Mouse (Mus musculus) left cerebral cortex, adult 2 months (tissue): ENCODE measurements around the gene Tns1. TPM values are rescaled to one million over a fixed set of nuclear protein-coding genes. Genes with fewer than 3 reads are reported as not detected.

ENCODE experiments used
- DNase-seq, 2 experiments: peaks; one replicate each; pipeline ENCODE4 v3.0.0; 2021 to 2022; ENCODE audit warnings: low spot score in 2 of 2, mixed read lengths in 1 of 2; ENCODE audit errors: extremely low spot score in 1 of 2
- H3K27ac ChIP-seq: fragments of 200-600 bp; 2 replicates; pipeline ENCODE4 v1.8.1; 2022
- H3K4me3 ChIP-seq: fragments of 200-600 bp; 2 replicates; pipeline ENCODE4 v1.8.1; 2022
- CTCF ChIP-seq: fragments of 200-600 bp; IDR thresholded peaks from 2 replicates; pipeline ENCODE4 v1.8.1; 2022; ENCODE audit warnings: antibody characterized with exemption, mild to moderate bottlenecking, moderate library complexity
- intact Hi-C: fragments of 180-260 bp; cut with DNase I; formaldehyde crosslinking; loops from one replicate; pipeline ENCODE4 v1.15.1; 2025
- total RNA-seq, 2 experiments: library from RNA; stranded (reverse); gene quantifications; 2 replicates each; pipeline ENCODE4 v1.2.3; 2021

Gene Tns1
- total RNA-seq, 2 experiments from 2014 or later, result 43.5 to 46.4 TPM

DNA sequence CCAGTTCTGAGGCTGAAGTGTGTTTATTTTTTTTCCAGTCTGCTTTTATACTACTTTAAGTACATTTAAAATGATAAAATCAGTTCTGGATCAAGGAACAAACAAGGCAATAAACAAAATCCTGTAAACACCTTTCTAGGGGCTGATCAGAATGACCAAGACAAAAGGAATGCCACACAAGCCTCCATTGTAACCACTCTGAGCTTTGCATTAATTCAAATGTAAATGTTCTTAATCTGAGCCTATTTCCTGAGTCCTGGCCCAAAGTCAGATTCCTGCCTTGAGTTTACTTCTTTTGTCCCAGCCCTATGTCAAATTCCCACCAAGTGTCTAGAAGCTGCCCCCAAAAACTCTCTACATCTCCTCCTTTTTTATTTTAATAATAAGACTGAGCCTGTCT is 243.5 kb downstream of the Tns1 start:
- Histone ChIP-seq H3K4me3 (no peak overlapping the region), H3K27ac (no peak overlapping the region)
- TF ChIP-seq CTCF, result no peak
- no peak for DNase-seq
- intact Hi-C loops, result no loop called here

DNA sequence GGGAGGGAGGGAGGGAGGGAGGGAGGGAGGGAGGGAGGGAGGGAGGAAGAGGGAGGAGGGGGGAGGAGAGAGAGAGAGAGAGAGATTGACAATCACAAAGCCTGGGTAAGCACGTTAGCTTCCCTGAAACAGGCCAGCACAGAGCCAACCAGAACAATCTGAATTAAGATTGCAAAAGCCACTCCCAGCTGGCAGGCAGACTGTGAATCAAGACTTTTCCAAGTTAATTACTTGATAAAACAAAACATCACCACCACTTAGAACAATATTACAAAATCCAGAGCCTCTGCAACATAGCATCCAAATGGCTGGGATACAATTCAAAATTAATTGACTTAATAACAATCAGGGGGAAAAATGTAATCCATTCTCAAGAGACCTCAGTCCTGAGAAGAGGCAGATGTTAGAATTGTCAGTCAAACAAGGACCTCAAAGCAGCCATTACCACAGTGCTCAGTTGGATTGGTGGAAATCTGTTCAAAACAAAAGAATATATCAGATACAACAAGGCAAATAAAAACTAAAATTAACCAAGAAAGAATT is 248.5 kb downstream of the Tns1 start:
- intact Hi-C loops, result no loop called here
- no peak for TF ChIP-seq CTCF
- H3K27ac ChIP-seq, result no peak overlapping the region
- DNase-seq, result no peak
- no peak overlapping the region for H3K4me3 ChIP-seq

DNA sequence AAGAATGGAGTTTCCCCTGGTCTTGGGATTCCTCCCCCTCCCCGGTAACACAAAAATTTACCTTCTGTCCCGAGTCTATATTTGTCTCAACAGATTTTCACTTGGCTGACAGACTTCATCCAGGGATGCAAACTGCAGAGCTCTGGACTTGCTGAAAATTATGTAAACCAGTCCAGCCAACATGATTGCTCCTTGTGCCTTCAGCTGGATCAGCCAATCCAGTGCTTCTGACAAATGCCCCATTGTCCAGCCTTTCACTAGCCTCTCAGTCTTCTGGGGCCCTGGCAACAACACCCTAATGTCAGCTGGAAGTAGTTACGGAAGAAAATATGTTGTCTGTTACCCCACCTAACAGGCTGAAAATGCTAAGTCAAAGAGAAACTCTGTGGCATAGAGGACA is 259.9 kb downstream of the Tns1 start:
- DNase-seq, result no peak
- no peak for TF ChIP-seq CTCF
- H3K27ac ChIP-seq, result no peak overlapping the region
- intact Hi-C loops, result no loop called here
- no peak overlapping the region for H3K4me3 ChIP-seq

DNA sequence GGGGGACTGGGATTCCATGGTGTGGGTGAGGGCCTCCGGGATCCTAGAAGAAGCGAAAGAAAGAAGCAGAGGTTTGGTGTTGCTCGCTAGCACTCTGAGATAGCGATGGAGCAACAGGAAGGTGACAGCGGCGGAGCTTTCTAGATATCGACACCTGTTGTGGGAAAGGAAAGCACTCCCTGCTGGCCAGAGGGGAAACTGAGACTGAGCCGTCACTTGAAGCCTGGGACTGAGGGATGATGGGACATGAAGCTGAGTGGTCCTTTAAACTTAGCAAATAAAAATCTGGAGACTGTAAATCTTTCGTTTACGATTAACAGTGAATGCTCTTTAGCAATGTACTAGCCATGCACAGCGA is 261.2 kb downstream of the Tns1 start:
- Histone ChIP-seq H3K4me3 (no peak overlapping the region), H3K27ac (no peak overlapping the region)
- intact Hi-C loops, result no loop called here
- DNase-seq, result no peak
- no peak for TF ChIP-seq CTCF

DNA sequence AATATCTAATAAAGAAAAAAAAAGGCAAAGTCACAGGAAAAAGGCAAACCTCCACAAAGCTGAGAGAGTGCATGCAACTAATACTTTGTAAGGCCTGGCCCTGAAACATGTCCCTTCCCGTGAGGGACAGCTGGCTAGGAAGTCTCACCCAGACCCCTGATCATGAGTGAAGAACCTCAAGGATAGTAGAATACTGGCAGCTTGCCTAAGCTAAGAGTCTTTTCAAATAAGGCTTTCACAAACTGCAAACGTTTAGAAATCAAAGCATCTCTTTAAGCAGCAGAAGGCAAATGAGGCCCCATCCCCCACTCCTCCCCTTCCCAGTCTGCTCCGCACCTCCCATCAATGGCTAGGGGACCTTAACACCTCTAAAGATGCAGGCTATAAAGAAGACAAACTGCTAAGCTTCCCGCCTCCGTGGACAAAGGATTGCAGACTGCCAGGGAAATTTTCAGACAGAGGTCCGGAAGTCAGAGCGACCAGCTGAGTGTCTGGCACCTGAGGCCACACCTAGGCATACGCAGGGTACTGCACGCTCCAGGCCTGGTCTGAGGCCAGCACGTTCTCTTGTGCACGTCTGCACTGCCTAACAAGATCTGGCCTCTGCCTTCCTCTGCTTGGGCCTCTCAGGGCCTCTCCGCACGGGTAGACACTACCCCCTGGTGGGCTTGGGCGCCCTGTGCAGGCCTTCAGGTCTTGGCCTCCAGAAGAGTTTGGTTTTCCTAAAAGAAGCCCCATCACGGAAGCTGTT is 261.8 kb downstream of the Tns1 start:
- peak; percentile 18 to 19 for DNase-seq
- intact Hi-C loops, result no loop called here
- H3K4me3 ChIP-seq, result no peak overlapping the region
- peak; percentile 47 for TF ChIP-seq CTCF
- H3K27ac ChIP-seq, result no peak overlapping the region

DNA sequence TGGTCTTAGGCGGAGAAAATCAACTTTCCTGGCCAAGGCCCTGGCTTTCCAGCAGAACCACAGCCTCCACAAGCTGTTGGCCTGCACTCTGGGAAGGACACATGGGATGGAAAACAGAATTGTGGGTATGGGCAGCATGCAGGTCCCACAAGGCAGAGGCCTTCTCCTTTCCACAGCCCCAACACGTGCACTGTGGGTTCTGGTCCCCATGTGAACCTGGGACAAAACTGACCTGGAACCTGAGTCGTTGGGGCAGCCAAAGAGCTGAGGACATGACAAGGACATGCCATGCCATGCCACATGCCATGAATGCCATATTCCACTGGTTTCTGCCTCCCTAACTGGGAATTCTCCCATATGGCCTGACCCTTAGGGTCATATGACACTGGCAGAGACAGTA is 263.8 kb downstream of the Tns1 start:
- intact Hi-C loops, result no loop called here
- Histone ChIP-seq H3K27ac (no peak overlapping the region), H3K4me3 (no peak overlapping the region)
- DNase-seq, result no peak
- TF ChIP-seq CTCF, result no peak

Other genes starting within 250 kb of the Tns1 start
- under 1 TPM in 1 of 2 experiments, not detected in 1; 0.19 TPM for gene Rufy4, start 1.1 kb upstream of the Tns1 start, total RNA-seq
- gene Cxcr2, start 29.5 kb upstream of the Tns1 start, total RNA-seq, result not detected
- not detected for gene Cxcr1, start 70.2 kb upstream of the Tns1 start, total RNA-seq
- gene Arpc2, start 111.6 kb upstream of the Tns1 start, total RNA-seq, result 100 to 1,000 TPM; 249 to 278 TPM
- not detected for gene Gpbar1, start 154.1 kb upstream of the Tns1 start, total RNA-seq
- gene Aamp, start 160.3 kb upstream of the Tns1 start, total RNA-seq, result 100 to 1,000 TPM; 140 to 143 TPM
- gene Pnkd, start 160.5 kb upstream of the Tns1 start, total RNA-seq, result 100 to 1,000 TPM; 155 to 164 TPM
- 10 to 100 TPM; 19.4 to 22.0 TPM for gene Tmbim1, start 181.2 kb upstream of the Tns1 start, total RNA-seq
- gene Catip, start 237.7 kb upstream of the Tns1 start, total RNA-seq, result 1 to 10 TPM in 1 of 2 experiments, under 1 TPM in 1; 0.54 to 1.9 TPM